Mouse (Mus musculus) v-Abl transformed pro-B cells (cell line): ENCODE measurements at regions not wholly inside any gene's neighbourhood (a gene's known extent, or its start where the extent isn't known, plus 50 kb on each side); places are given as distances from the start of the nearest gene placed in this dataset.

Experiments
- in situ Hi-C, 2 experiments: fragments of 400-800 bp; cut with MboI; formaldehyde crosslinking; loops; one replicate each; pipeline ENCODE4 v1.15.1; 2025; ENCODE audit not compliant: unreplicated experiment in 2 of 2

GRCm38 (mm10) chr10:99561166-99561818 is 198.2 kb downstream of the Csl start:
- in situ Hi-C loops = no loop called here

GRCm38 (mm10) chr10:99564605-99565004 is 194.9 kb downstream of the Csl start:
- in situ Hi-C loops = no loop called here

- in situ Hi-C loops = no loop called here
These were observed 191.0 kb downstream of the Csl start for GRCm38 (mm10) chr10:99568424-99568823.

- in situ Hi-C loops = loop anchor here in 1 of 2 experiments (10.0 kb wide), 3 partner anchors 105 to 375 kb away; partner anchors contain the start of gene Dusp6
These were observed 189.3 kb downstream of the Csl start for GRCm38 (mm10) chr10:99570190-99570589.

GRCm38 (mm10) chr10:99573997-99574396 is 185.5 kb downstream of the Csl start:
- in situ Hi-C loops = loop anchor here in 1 of 2 experiments (10.0 kb wide), 3 partner anchors 109 to 379 kb away; partner anchors contain the start of gene Dusp6

- in situ Hi-C loops = loop anchor here (5.0 to 10.0 kb wide), 7 partner anchors 37 to 413 kb away; partner anchors contain the start of gene Dusp6 (in 2 of the 2)
These were observed 184.2 kb downstream of the Csl start for GRCm38 (mm10) chr10:99575294-99575693.

GRCm38 (mm10) chr10:99576301-99576700 is 183.2 kb downstream of the Csl start:
- in situ Hi-C loops = loop anchor here (5.0 to 10.0 kb wide), 7 partner anchors 36 to 414 kb away; partner anchors contain the start of gene Dusp6 (in 2 of the 2)

- in situ Hi-C loops = loop anchor here (5.0 to 10.0 kb wide), 7 partner anchors 35 to 415 kb away; partner anchors contain the start of gene Dusp6 (in 2 of the 2)
These were observed 182.3 kb downstream of the Csl start for GRCm38 (mm10) chr10:99577041-99577681.

- in situ Hi-C loops = loop anchor here (5.0 to 10.0 kb wide), 7 partner anchors 34 to 416 kb away; partner anchors contain the start of gene Dusp6 (in 2 of the 2)
These were observed 181.1 kb downstream of the Csl start for GRCm38 (mm10) chr10:99578366-99578765.

GRCm38 (mm10) chr10:99580191-99580590 is 179.3 kb downstream of the Csl start:
- in situ Hi-C loops = loop anchor here in 1 of 2 experiments (5.0 kb wide), 1 partner anchor 37 kb away; no protein-coding TSS in a partner anchor

GRCm38 (mm10) chr10:99581074-99581473 is 178.4 kb downstream of the Csl start:
- in situ Hi-C loops = loop anchor here in 1 of 2 experiments (5.0 kb wide), 1 partner anchor 36 kb away; no protein-coding TSS in a partner anchor

- in situ Hi-C loops = loop anchor here in 1 of 2 experiments (5.0 kb wide), 1 partner anchor 32 kb away; no protein-coding TSS in a partner anchor
These were observed 174.6 kb downstream of the Csl start for GRCm38 (mm10) chr10:99584855-99585254.

GRCm38 (mm10) chr10:99592220-99592619 is 167.2 kb downstream of the Csl start:
- in situ Hi-C loops = no loop called here

- in situ Hi-C loops = no loop called here
These were observed 163.8 kb downstream of the Csl start for GRCm38 (mm10) chr10:99595659-99596058.

GRCm38 (mm10) chr10:99599142-99600120 is 160.0 kb downstream of the Csl start:
- in situ Hi-C loops = loop anchor here in 1 of 2 experiments (25.0 kb wide), 1 partner anchor 1887 kb away; no protein-coding TSS in a partner anchor

GRCm38 (mm10) chr10:99602331-99602730 is 157.1 kb downstream of the Csl start:
- in situ Hi-C loops = loop anchor here in 1 of 2 experiments (25.0 kb wide), 1 partner anchor 1890 kb away; no protein-coding TSS in a partner anchor

- in situ Hi-C loops = loop anchor here in 1 of 2 experiments (25.0 kb wide), 1 partner anchor 1892 kb away; no protein-coding TSS in a partner anchor
These were observed 155.3 kb downstream of the Csl start for GRCm38 (mm10) chr10:99604172-99604571.

GRCm38 (mm10) chr10:99608477-99608876 is 151.0 kb downstream of the Csl start:
- in situ Hi-C loops = loop anchor here in 1 of 2 experiments (25.0 kb wide), 1 partner anchor 1896 kb away; no protein-coding TSS in a partner anchor

- in situ Hi-C loops = loop anchor here in 1 of 2 experiments (25.0 kb wide), 1 partner anchor 1897 kb away; no protein-coding TSS in a partner anchor
These were observed 150.0 kb downstream of the Csl start for GRCm38 (mm10) chr10:99609420-99609819.
